Mouse (Mus musculus) mesoderm, embryonic 11.5 days (tissue): ENCODE results near the gene Spcs2.

Experiments used
- DNase-seq: peaks from one replicate; pipeline ENCODE4 v3.0.0-alpha.2; 2012; ENCODE audit warnings: low read depth, low spot score

The Spcs2 gene

GRCm38 (mm10) chr7:99863362-99863761, at the start of gene Spcs2:
Gene Spcs2, minus strand, starts transcription at chr7:99863462.
- no peak for DNase-seq

- no peak for DNase-seq
Observed at GRCm38 (mm10) chr7:99911038-99911437, 47.8 kb upstream of the Spcs2 start.

GRCm38 (mm10) chr7:99907463-99907862, 44.2 kb upstream of the Spcs2 start:
- DNase-seq = no peak

- no peak for DNase-seq
Observed at GRCm38 (mm10) chr7:99906346-99906745, 43.1 kb upstream of the Spcs2 start.

GRCm38 (mm10) chr7:99904421-99905005, 41.3 kb upstream of the Spcs2 start:
- no peak for DNase-seq

GRCm38 (mm10) chr7:99902918-99903665, 39.8 kb upstream of the Spcs2 start:
- no peak for DNase-seq

- DNase-seq = no peak
Observed at GRCm38 (mm10) chr7:99902208-99902607, 38.9 kb upstream of the Spcs2 start.

- no peak for DNase-seq
Observed at GRCm38 (mm10) chr7:99896905-99897304, 33.6 kb upstream of the Spcs2 start.

- DNase-seq = no peak
Observed at GRCm38 (mm10) chr7:99894478-99894877, 31.2 kb upstream of the Spcs2 start.

- DNase-seq = no peak
Observed at GRCm38 (mm10) chr7:99893967-99894366, 30.7 kb upstream of the Spcs2 start.

GRCm38 (mm10) chr7:99892351-99892750, 29.1 kb upstream of the Spcs2 start:
- DNase-seq = no peak

- no peak for DNase-seq
Observed at GRCm38 (mm10) chr7:99891471-99891870, 28.2 kb upstream of the Spcs2 start.

- no peak for DNase-seq
Observed at GRCm38 (mm10) chr7:99890168-99890755, 27.0 kb upstream of the Spcs2 start.

GRCm38 (mm10) chr7:99889175-99889880, 26.1 kb upstream of the Spcs2 start:
- peak; percentile 55 for DNase-seq

GRCm38 (mm10) chr7:99887743-99888142, 24.5 kb upstream of the Spcs2 start:
- no peak for DNase-seq

- no peak for DNase-seq
Observed at GRCm38 (mm10) chr7:99887230-99887735, 24.0 kb upstream of the Spcs2 start.

- no peak for DNase-seq
Observed at GRCm38 (mm10) chr7:99878254-99878653, 15.0 kb upstream of the Spcs2 start.

GRCm38 (mm10) chr7:99876345-99876744, 13.1 kb upstream of the Spcs2 start:
- peak; percentile 85 for DNase-seq

GRCm38 (mm10) chr7:99875891-99876290, 12.6 kb upstream of the Spcs2 start:
- DNase-seq = no peak

GRCm38 (mm10) chr7:99873965-99874364, 10.7 kb upstream of the Spcs2 start:
- no peak for DNase-seq

GRCm38 (mm10) chr7:99869296-99869695, 6.0 kb upstream of the Spcs2 start:
- no peak for DNase-seq

- DNase-seq = no peak
Observed at GRCm38 (mm10) chr7:99865219-99865618, 2.0 kb upstream of the Spcs2 start.
